Mouse (Mus musculus): ENCODE results near the gene Snn.

GRCm38 (mm10) chr16:11035790-11036431 lies 24.8 kb upstream of the Snn start:
- TF ChIP-seq POLR2A (IDR thresholded peaks at IDR 0.05; ENCODE audit: extremely low read depth, insufficient read depth, low read length) (no peak), CTCF (IDR thresholded peaks at IDR 0.05; ENCODE audit: extremely low read depth, insufficient read depth, low read length) (peak; percentile 82)
